In genomic region chr2:64366528-64366927, GRCm38 (mm10) we compare ENCODE assay signal across 14 mouse cellular contexts.
"Had no signal": no experiment of that assay in that cellular context is flagged by ENCODE, and none has a peak within 500 bp of the region (broad histone marks: within the 10 kb centered on the region; RNA-seq: fewer than 3 reads in every experiment).

No protein-coding gene starts in this region.

- H3K4me1 ChIP-seq: kidney, embryonic 15.5 days; limb, embryonic 12.5 days; liver, embryonic 13.5 days; lung, embryonic 15.5 days had no signal

- H3K9ac ChIP-seq: kidney, embryonic 15.5 days; limb, embryonic 12.5 days; liver, embryonic 13.5 days; liver, postnatal 0 days; lung, embryonic 15.5 days had no signal

- H3K27me3 ChIP-seq: kidney, embryonic 15.5 days; limb, embryonic 12.5 days; liver, embryonic 13.5 days; lung, embryonic 15.5 days had no signal

- H3K4me2 ChIP-seq: kidney, embryonic 15.5 days; limb, embryonic 12.5 days; liver, embryonic 13.5 days; lung, embryonic 15.5 days had no signal

- H3K36me3 ChIP-seq: kidney, embryonic 15.5 days; limb, embryonic 12.5 days; liver, embryonic 13.5 days; lung, embryonic 15.5 days had no signal

- H3K27ac ChIP-seq: kidney, embryonic 15.5 days; limb, embryonic 12.5 days; liver, embryonic 13.5 days; lung, embryonic 15.5 days had no signal

- H3K9me3 ChIP-seq: kidney, embryonic 15.5 days; limb, embryonic 12.5 days; liver, embryonic 13.5 days; lung, embryonic 15.5 days had no signal

- DNase-seq: kidney, adult 2 months; kidney, postnatal 25 days; layer of hippocampus, adult 9-11 months; layer of hippocampus, postnatal 36 days; liver; liver, embryonic 13.5 days; liver, postnatal 0 days; right cerebral cortex, adult 18-20 months; right cerebral cortex, postnatal 25 days; thymus, postnatal 4 days had no signal

- ATAC-seq: intestine, embryonic 16.5 days; liver, postnatal 0 days had no signal

- H3K4me3 ChIP-seq: kidney, embryonic 15.5 days; limb, embryonic 12.5 days; liver, embryonic 13.5 days; lung, embryonic 15.5 days had no signal
